Mouse (Mus musculus) cerebellum, postnatal 10 days (tissue): ENCODE data around the gene Il4ra.

ENCODE experiments used
- DNase-seq, 2 experiments: peaks; one replicate each; pipeline ENCODE4 v3.0.0; 2021; ENCODE audit warnings: mixed read lengths in 2 of 2

Il4ra gene

GRCm38 (mm10) chr7:125551766-125552709, at the start of gene Il4ra:
Il4ra (plus strand) TSS chr7:125552120.
- DNase-seq, result peak; percentile 82 to 84

- no peak for DNase-seq
These were observed 48.4 kb upstream of the Il4ra start for GRCm38 (mm10) chr7:125503374-125504092.

GRCm38 (mm10) chr7:125504618-125505017, 47.3 kb upstream of the Il4ra start:
- DNase-seq, result no peak

- no peak for DNase-seq
These were observed 46.4 kb upstream of the Il4ra start for GRCm38 (mm10) chr7:125505568-125505967.

GRCm38 (mm10) chr7:125507279-125507678, 44.6 kb upstream of the Il4ra start:
- no peak for DNase-seq

GRCm38 (mm10) chr7:125511432-125511831, 40.5 kb upstream of the Il4ra start:
- DNase-seq, result no peak

GRCm38 (mm10) chr7:125511852-125512251, 40.1 kb upstream of the Il4ra start:
- DNase-seq, result no peak

DNA sequence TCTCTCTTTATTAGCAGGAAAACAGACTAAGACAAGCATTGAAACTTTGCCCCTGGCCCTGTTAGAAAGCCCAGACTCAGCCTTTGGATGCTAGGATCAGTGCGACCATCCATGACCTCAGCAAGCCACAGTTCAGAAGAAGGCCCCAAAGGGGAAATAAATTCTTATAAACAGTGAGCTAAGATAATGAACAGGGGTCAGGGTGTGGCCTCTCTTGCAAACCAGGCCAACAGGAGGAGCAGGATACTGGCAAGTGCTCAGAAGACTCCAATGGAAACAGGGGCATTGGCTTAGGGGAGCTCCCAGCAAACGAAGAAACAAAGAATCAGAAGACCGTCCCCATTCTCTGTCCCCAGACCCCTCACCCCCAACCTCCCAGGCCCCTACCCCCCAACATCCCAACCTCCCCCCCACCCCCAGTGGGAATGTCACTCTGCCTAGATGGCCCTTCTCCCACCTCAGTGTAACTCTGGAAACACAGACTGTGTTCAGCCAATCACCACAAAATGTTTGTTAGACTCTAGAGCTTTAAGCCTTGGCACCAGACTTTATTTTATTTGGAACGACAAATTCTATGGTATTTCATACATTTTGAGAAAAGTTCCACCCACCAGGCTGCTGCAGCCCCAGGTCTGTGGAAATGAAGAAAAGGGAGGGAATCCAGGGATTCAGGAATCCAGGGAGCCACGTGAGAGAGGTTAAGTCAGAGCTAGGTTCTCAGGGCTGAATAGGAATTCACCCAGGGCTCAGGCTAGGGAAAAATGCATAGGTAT, 36.7 kb upstream of the Il4ra start:
- DNase-seq, result no peak

DNA sequence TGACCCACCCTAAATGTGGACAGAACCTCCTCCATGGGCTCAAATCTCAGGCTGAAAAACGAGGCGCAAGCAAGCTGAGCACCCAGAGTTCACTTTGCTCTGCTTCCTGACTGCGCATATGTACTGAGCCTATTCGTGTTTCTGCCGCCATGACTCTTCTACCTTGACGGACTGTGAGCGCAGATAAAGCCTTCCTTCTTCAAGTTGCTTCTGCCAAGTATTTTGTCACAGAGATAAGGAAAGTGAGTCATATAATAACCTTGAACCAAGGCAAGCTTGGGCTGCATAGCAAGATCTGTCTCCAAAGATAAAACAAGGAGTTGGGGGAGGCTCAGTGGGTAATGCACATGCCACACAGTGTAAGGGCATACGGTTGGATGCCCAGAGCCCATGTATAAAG, 35.2 kb upstream of the Il4ra start:
- no peak for DNase-seq

GRCm38 (mm10) chr7:125517470-125517869, 34.5 kb upstream of the Il4ra start:
- DNase-seq, result no peak

GRCm38 (mm10) chr7:125519715-125520114, 32.2 kb upstream of the Il4ra start:
- DNase-seq, result no peak

GRCm38 (mm10) chr7:125523051-125523450, 28.9 kb upstream of the Il4ra start:
- DNase-seq, result no peak

GRCm38 (mm10) chr7:125527186-125527585, 24.7 kb upstream of the Il4ra start:
- no peak for DNase-seq

DNA sequence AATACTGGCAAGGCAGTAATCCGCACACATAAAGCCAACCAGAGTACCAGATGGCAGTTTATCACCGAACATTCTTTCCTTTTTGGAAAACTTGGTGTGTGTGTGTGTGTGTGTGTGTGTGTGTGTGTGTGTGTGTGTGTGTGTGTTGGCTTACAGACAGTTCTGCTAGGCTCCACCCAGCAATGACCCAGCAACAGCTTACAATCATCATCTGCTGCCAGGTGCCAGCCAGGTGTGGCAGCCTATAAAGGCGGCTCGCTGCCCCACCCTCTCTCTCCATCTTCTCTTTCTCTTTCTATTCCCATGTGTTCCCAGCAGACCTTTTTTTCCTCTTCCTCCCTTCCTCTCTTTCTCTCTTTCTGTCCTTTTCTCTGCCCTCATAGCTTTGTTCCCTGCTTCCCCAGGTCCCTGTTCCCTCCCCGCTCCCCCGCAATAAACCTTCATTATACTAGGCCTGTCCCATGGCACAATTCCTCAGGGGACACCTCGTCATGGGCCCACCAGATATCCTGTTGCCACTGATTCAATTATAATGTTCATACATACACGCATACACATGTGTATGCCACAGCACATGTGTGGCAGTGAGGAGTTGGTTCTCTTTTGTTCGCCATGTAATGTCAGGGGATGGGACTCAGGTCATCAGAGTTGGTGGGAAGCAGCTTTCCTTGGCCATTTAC, 23.9 kb upstream of the Il4ra start:
- no peak for DNase-seq

DNA sequence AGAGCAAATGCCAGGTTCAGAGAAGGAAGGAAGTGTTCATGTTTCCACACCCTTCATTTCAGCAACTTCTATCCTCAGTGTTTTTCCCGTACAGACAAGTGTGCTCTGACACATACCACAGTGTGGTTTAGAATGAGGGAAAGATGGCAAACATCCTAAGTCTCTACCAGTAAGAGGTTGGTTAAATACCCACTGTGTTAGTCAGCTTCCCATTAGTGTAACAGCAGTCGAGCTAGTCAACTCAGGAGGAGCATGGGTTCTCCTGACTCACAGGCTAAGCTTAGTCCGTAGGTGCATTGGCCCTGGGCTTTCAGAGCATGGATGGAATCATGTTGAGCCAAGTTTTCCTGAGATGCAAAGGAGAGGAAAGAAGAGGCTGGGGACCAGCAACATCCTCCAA, 12.6 kb upstream of the Il4ra start:
- DNase-seq, result no peak

DNA sequence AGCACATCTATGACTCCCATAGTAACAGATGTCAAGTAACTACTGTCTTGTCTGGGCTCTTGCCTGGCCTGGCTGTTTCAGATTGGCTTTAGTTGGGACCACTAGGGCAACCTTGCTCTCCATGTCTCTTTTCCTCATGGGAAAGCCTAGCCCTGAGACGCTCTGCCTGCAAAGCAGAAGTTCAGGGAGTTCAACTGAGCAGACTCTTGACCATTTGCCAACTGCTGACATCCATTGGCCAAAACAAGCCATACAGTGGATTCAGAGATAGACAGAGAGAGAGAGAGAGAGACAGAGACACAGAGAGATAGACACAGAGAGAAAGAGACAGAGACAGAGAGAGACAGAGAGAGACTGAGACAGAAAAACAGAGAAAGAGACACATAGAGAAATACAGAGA, 10.9 kb upstream of the Il4ra start:
- DNase-seq, result peak in 1 of 2 experiments; percentile 10

GRCm38 (mm10) chr7:125541821-125542220, 10.1 kb upstream of the Il4ra start:
- DNase-seq, result no peak

DNA sequence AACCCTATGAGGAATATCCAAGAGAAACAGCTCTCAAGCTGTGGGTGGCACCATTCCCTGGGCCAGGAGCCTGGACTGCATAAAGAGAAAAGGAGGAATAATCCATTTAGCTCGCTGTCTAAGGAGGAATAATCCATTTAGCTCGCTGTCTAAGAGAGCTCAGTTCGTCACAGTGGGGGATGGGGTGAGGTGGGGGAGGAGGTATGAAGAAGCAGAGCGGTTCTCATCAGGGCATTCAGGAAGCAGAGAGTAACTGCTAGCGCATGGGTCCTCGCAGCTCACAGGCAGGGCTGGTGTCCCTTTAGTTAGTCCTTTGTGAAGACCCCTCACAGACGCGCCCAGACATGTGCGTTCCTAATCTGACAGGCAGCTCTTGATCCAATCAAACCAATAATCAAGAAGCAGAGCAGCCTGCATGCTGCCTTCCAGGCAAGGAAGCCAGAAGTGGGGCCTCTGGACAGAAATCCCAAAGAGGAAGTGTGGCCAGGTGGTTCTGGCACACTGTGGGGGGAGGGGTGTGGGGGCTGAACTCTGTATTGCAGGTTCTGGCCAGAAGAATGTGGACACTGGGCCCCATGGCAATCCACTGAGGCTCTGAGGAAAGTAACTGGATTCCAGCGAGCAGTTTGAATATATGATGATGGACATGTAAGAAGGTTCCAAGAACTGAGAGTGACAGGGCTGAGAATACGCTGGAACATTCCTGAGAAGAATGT, 9.4 kb upstream of the Il4ra start:
- DNase-seq, result no peak

GRCm38 (mm10) chr7:125543497-125543896, 8.4 kb upstream of the Il4ra start:
- no peak for DNase-seq

DNA sequence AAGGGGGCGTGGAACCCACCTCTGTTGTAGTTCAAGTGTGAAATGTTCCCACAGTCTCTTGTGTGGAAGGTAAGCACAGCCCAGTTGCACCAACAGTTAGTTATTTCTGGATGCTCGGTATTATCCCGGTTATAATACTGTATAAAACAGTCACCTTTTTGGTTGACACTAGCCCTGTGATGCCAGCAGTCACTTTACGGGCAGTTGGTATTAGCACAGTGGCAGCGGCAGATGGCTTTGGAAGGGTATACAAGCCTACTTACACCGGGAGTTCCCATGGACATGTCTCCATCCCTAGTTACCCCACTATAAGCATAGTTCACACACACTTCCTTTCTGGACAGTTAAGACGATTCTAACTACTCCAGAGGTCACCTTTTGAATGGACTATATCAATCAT, 6.6 kb upstream of the Il4ra start:
- DNase-seq, result no peak

- DNase-seq, result no peak
These were observed 5.2 kb upstream of the Il4ra start for GRCm38 (mm10) chr7:125546727-125547126.

GRCm38 (mm10) chr7:125549916-125550315, 2.0 kb upstream of the Il4ra start:
- DNase-seq, result no peak
